In genomic region chr4:45543481-45544051, GRCm38 (mm10) we compare ENCODE assay signal across 19 mouse cellular contexts.
"Had no signal": no experiment of that assay in that cellular context is flagged by ENCODE, and none has a peak within 500 bp of the region (broad histone marks: within the 10 kb centered on the region; RNA-seq: fewer than 3 reads in every experiment).

No protein-coding gene starts in this region.

- H3K27me3 ChIP-seq: intestine, embryonic 15.5 days; kidney, embryonic 15.5 days; liver, embryonic 13.5 days; neural tube, embryonic 12.5 days had no signal

- H3K9me3 ChIP-seq: intestine, embryonic 15.5 days; kidney, embryonic 15.5 days; liver, embryonic 13.5 days; neural tube, embryonic 12.5 days had no signal

- H3K27ac ChIP-seq: intestine, embryonic 15.5 days; kidney, embryonic 15.5 days; liver, embryonic 13.5 days; neural tube, embryonic 12.5 days; stomach, postnatal 0 days had no signal

- H3K4me2 ChIP-seq: intestine, embryonic 15.5 days; kidney, embryonic 15.5 days; liver, embryonic 13.5 days; midbrain, embryonic 11.5 days; neural tube, embryonic 12.5 days had no signal

- DNase-seq: kidney, adult 11 months; kidney, adult 8-10 months; kidney, postnatal 10 days; kidney, postnatal 36 days; liver, embryonic 13.5 days; lung, adult 2 months; lung, postnatal 14 days; lung, postnatal 4 days; midbrain, embryonic 14.5 days; right cerebral cortex, postnatal 14 days; right cerebral cortex, postnatal 4 days; thymus, adult 2 months; thymus, postnatal 14 days; thymus, postnatal 4 days had no signal

- H3K9ac ChIP-seq: intestine, embryonic 15.5 days; kidney, embryonic 15.5 days; liver, embryonic 13.5 days; neural tube, embryonic 12.5 days had no signal

- ATAC-seq: intestine, embryonic 15.5 days had no signal

- H3K4me1 ChIP-seq: intestine, embryonic 15.5 days; liver, embryonic 13.5 days; neural tube, embryonic 12.5 days had no signal

- H3K36me3 ChIP-seq: intestine, embryonic 15.5 days; kidney, embryonic 15.5 days; liver, embryonic 13.5 days; neural tube, embryonic 12.5 days had no signal

- H3K4me3 ChIP-seq: intestine, embryonic 15.5 days; kidney, embryonic 15.5 days; liver, embryonic 13.5 days; neural tube, embryonic 12.5 days had no signal
